Mouse (Mus musculus) kidney, embryonic 16.5 days (tissue): ENCODE measurements around the gene Kcnb1. TPM values are rescaled to one million over a fixed set of nuclear protein-coding genes. Genes with fewer than 3 reads are reported as not detected.

Experiments used
- ATAC-seq: fragments of 200-750 bp; cut with Nextera tagmentation; 2 replicates; pipeline ENCODE4 v1.8.0; 2017; ENCODE audit warnings: moderate TSS enrichment; ENCODE audit not compliant: low FRiP score, low TSS enrichment
- H3K27ac ChIP-seq: fragments of 300-500 bp; sonication (generic); 2 replicates; pipeline ENCODE4 v1.5.1; 2014; ENCODE audit warnings: low read length
- H3K27me3 ChIP-seq: fragments of 300-500 bp; sonication (generic); 2 replicates; pipeline ENCODE4 v1.6.1; 2014; ENCODE audit warnings: low read length, control low read depth, mixed read lengths; ENCODE audit not compliant: insufficient read depth
- H3K36me3 ChIP-seq: fragments of 300-500 bp; sonication (generic); 2 replicates; pipeline ENCODE4 v1.6.1; 2014; ENCODE audit warnings: low read length, control low read depth, mixed read lengths; ENCODE audit not compliant: insufficient read depth
- H3K4me1 ChIP-seq: fragments of 300-500 bp; sonication (generic); 2 replicates; pipeline ENCODE4 v1.6.1; 2014; ENCODE audit warnings: low read length, control low read depth, mixed read lengths; ENCODE audit not compliant: insufficient read depth
- H3K4me2 ChIP-seq: fragments of 300-500 bp; sonication (generic); replicated peaks from 2 replicates; pipeline ENCODE4 v1.6.1; 2014; ENCODE audit warnings: low read depth, low read length
- H3K4me3 ChIP-seq: fragments of 300-500 bp; sonication (generic); 2 replicates; pipeline ENCODE4 v1.5.1; 2014; ENCODE audit warnings: mild to moderate bottlenecking, low read length
- H3K9ac ChIP-seq: fragments of 300-500 bp; sonication (generic); replicated peaks from 2 replicates; pipeline ENCODE4 v1.6.1; 2014; ENCODE audit warnings: low read length
- H3K9me3 ChIP-seq: fragments of 300-500 bp; sonication (generic); 2 replicates; pipeline ENCODE4 v1.6.1; 2016; ENCODE audit warnings: low read length, control low read depth
- WGBS: fragments of 180-500 bp; shearing (Covaris S2); extraction: QIAGEN DNeasy Blood & Tissue Kit; methylation state at CpG from one replicate; pipeline ENCODE4 v1.1.7; 2014; 5-methylcytosine and 5-hydroxymethylcytosine counted together
- polyA plus RNA-seq: library from polyadenylated mRNA; unstranded; fragments of >200 nt; fragmentation: Nextera tagmentation; extraction: Ambion mirVana; gene quantifications from 2 replicates; pipeline ENCODE4 v1.2.1, GENCODE M21; 2015

The Kcnb1 gene
- polyA plus RNA-seq, 1 experiment from 2014 or later = 1.1 TPM

DNA sequence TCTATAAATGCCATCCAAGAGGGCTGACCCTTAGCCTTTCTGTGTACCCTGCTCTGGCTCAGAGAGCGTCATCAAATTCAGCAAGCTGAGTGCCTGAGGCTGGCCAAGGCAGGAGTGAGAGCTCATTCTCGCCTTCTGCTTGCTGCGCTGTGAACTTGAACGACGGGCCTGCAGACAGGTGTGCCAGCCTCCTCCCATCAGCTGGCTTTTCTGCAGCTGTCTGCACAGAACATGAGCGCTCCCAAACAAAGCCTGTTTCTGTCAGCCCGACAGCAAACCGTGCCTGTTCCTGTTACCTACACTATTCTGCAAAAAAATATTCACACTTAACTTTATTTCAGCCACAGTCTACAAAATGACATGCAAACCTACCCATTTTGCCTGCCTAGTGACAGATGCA is 80.4 kb downstream of the Kcnb1 start:
- Histone ChIP-seq H3K9me3 (no peaks in the 10 kb centered on the region), H3K27me3 (no peaks in the 10 kb centered on the region), H3K9ac (no peak overlapping the region), H3K4me2 (no peak overlapping the region), H3K4me3 (no peak overlapping the region), H3K27ac (no peak overlapping the region), H3K36me3 (no peaks in the 10 kb centered on the region; the same call in 1 of the 2 replicates), H3K4me1 (peaks cover 8% of the 10 kb centered on the region; the same call in 1 of the 2 replicates)
- 74% methylated on average over 8 of the region's 8 CpGs for WGBS
- ATAC-seq = no peak

DNA sequence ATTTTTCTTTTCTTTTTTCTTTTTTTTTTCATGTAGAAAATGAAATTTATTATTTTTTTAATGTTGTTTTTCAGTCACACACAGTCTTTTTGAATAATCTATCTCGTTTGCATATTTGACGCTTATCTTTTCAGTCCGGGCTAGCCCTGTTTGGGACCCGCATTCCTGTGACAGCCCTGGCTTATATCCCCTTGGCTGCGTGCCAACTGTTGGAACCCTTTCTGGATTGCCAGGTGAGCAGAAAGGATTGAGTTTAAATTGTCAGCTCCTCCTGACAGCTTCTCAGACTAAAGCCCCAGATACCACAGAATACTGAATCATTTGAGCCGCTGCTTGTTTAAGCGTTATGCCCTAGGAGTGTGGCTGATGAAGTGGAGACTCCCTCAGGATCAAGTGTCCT is 86.4 kb downstream of the Kcnb1 start:
- Histone ChIP-seq H3K9me3 (no peaks in the 10 kb centered on the region), H3K4me3 (no peak overlapping the region), H3K4me1 (no peaks in the 10 kb centered on the region), H3K27me3 (no peaks in the 10 kb centered on the region), H3K4me2 (no peak overlapping the region), H3K36me3 (no peaks in the 10 kb centered on the region; the same call in 1 of the 2 replicates), H3K27ac (no peak overlapping the region), H3K9ac (no peak overlapping the region)
- no peak for ATAC-seq
- 70% methylated on average over 7 of the region's 7 CpGs for WGBS

DNA sequence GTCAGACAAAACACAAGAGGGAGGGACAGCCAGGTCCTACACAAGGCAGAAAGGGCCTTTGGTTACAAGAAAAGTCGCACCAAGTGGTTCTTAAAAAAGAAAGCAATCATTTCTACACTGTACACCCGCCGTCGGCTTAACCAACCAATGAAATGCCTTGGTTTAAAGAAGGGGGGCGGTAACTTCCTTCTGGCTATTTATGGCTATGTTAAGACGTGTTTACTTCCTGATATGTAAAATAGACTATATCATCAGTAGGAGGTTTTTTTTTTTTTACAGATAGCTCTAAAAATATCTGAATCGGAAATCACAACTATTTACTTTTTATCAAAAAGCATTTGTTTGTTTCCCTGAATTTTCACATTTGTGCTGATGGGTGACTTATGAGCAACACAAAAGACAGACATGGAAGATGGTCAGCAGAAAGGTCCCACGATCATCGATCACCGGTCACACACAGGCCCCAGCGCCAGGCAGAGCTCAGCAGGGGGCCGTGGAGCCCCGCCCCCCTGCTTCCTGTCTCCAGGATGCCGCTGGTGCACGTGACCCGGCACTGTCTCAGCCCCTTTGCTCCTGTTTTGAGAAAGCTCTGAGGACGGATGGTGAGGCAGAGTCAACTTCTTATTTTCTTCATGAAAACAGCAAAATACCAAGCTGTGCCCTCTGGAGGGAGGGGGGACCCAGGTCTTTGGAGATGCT is 88.1 kb downstream of the Kcnb1 start:
- H3K27ac ChIP-seq = no peak overlapping the region
- WGBS = 66% methylated on average over 17 of the region's 17 CpGs
- no peak overlapping the region for H3K4me2 ChIP-seq
- no peaks in the 10 kb centered on the region; the same call in 1 of the 2 replicates for H3K36me3 ChIP-seq
- no peaks in the 10 kb centered on the region for H3K4me1 ChIP-seq
- no peak overlapping the region for H3K9ac ChIP-seq
- H3K4me3 ChIP-seq = no peak overlapping the region
- no peak for ATAC-seq
- no peaks in the 10 kb centered on the region for H3K27me3 ChIP-seq
- H3K9me3 ChIP-seq = no peaks in the 10 kb centered on the region

DNA sequence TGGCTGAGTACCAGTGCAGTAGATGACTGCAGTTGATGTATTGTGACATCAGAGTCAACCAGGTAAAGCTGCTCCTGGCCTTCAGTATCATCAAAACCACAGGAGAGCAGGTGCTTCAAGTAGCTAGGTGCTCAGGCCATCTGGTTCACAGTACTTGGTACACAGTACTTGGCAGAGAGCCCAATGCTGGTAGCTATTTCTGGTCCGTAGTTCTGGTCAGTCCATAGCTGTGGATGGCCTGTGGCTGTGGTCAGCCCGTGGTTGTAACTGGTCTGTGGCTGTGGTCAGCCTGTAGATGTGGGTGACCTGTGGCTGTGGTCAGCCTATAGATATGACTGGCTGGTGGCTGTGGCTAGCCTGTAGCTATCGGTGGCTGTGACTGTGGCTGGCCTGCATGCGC is 95.3 kb downstream of the Kcnb1 start:
- no peak overlapping the region for H3K27ac ChIP-seq
- H3K4me1 ChIP-seq = no peaks in the 10 kb centered on the region
- no peak for ATAC-seq
- no peaks in the 10 kb centered on the region for H3K36me3 ChIP-seq
- no peaks in the 10 kb centered on the region for H3K9me3 ChIP-seq
- 89% methylated on average over 4 of the region's 4 CpGs for WGBS
- no peaks in the 10 kb centered on the region for H3K27me3 ChIP-seq
- no peak overlapping the region for H3K4me2 ChIP-seq
- no peak overlapping the region for H3K9ac ChIP-seq
- H3K4me3 ChIP-seq = no peak overlapping the region

DNA sequence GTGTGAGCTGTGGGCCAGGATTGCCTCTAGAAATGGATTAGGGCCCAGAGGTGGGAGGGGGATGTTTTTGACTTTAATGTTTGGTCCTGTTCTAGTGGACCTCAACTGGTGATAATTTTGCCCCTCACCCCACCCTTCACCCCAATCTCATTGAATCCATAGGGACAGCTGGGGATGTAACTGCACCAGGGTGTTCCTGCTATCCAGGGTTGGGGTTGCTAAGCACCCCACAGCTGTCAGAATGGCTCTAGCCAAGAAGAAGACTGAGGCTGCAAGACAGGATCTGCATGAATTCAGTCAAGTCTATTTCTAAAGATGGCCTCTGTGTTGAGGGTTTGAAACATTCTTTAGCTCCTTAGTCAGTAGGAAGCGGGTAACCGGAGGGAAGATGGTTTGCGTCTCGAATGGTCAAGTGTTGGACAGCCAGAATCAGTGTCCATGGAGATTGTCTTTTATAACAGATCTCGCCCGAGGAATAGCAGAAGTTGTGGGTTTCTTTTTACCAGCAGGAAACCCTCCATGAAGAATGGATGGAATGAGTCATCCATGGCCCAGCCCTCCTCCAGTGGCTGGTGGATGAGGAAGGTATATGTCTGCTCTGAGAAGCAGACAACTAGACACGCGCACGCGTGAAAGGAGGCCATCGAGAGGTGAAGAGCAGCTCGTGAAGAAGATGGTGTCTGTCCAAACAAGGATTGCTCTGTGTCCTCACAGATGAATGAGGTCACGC is 96.6 kb downstream of the Kcnb1 start:
- ATAC-seq = no peak
- Histone ChIP-seq H3K36me3 (no peaks in the 10 kb centered on the region), H3K4me3 (no peak overlapping the region), H3K4me1 (no peaks in the 10 kb centered on the region), H3K9me3 (no peaks in the 10 kb centered on the region), H3K27me3 (no peaks in the 10 kb centered on the region), H3K4me2 (no peak overlapping the region), H3K9ac (no peak overlapping the region), H3K27ac (no peak overlapping the region)
- WGBS = 91% methylated on average over 13 of the region's 13 CpGs

DNA sequence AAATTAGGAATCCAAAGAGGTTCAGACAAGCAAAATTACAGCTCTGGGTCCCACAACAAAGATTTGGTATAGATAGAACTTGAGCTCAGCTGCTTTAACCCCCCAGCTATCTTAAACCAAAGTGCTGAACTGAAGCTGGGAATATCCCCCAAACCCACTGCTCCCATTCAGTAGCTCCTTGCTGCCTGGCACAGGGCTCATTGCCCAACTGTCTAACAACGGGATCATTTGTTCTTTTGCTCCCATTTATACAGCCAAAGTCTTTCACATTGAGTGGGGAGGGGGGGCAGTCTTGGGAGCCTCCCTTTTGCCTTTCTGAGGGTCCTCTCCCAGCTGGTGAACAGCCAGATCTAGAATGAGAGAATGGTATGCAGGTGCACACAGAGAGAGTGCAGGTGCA is 99.7 kb downstream of the Kcnb1 start:
- no peaks in the 10 kb centered on the region for H3K9me3 ChIP-seq

DNA sequence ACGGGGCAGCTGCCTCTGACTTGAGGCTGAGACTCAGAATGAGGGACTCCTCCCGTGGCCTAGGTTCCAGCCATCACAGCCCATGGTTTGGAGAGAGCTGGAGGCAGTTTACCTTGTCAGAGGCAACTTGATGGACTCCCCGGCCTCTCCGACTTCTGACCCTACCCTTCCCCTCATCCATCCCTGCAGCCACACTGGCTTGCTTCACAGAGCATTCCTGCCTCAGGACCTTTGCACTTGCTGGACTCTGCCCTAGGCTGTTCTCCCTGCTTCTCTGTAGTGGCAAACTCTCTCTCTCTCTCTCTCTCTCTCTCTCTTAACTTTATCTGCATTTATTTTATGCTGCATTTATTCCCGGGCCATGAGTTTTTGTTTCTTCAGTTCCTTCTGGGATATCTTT is 103.1 kb downstream of the Kcnb1 start:
- Histone ChIP-seq H3K36me3 (no peaks in the 10 kb centered on the region), H3K27ac (no peak overlapping the region), H3K27me3 (no peaks in the 10 kb centered on the region), H3K9ac (no peak overlapping the region), H3K4me2 (no peak overlapping the region), H3K4me3 (no peak overlapping the region), H3K4me1 (peaks cover 5% of the 10 kb centered on the region), H3K9me3 (no peaks in the 10 kb centered on the region)
- no peak for ATAC-seq
- 77% methylated on average over 5 of the region's 5 CpGs for WGBS

More for the DNA sequence above, 99.7 kb downstream of the Kcnb1 start:
- H3K27ac ChIP-seq = no peak overlapping the region
- H3K4me1 ChIP-seq = no peaks in the 10 kb centered on the region
- H3K4me3 ChIP-seq = no peak overlapping the region
- no peak overlapping the region for H3K4me2 ChIP-seq
- no peak overlapping the region for H3K9ac ChIP-seq
- no peak for ATAC-seq
- H3K36me3 ChIP-seq = no peaks in the 10 kb centered on the region
- H3K27me3 ChIP-seq = no peaks in the 10 kb centered on the region
- WGBS = 78% methylated on average over 1 of the region's 1 CpGs

DNA sequence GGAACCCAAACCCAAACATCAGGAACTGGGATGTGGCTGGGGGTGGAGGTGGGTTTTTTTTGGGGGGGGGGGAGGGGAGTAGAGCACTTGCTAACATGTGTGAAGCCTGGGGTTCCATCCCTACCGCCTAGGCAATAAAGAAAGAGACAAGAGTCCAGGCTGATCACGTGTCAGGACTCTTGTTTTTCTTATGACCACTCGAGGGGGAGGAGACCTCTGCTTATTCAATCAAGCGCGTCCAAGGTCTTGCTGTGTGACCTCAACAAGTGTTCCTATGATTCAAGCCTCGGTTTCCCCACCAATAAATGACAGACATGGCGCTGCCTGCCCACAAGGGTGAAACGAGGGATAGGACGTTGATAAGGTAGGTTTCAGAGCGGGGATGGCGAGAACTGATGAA is 103.9 kb downstream of the Kcnb1 start:
- 40% methylated on average over 11 of the region's 11 CpGs for WGBS
- ATAC-seq = no peak
- Histone ChIP-seq H3K4me1 (peaks cover 11% of the 10 kb centered on the region), H3K27me3 (no peaks in the 10 kb centered on the region), H3K36me3 (no peaks in the 10 kb centered on the region), H3K9ac (no peak overlapping the region), H3K9me3 (no peaks in the 10 kb centered on the region), H3K4me3 (no peak overlapping the region), H3K27ac (no peak overlapping the region), H3K4me2 (no peak overlapping the region)

DNA sequence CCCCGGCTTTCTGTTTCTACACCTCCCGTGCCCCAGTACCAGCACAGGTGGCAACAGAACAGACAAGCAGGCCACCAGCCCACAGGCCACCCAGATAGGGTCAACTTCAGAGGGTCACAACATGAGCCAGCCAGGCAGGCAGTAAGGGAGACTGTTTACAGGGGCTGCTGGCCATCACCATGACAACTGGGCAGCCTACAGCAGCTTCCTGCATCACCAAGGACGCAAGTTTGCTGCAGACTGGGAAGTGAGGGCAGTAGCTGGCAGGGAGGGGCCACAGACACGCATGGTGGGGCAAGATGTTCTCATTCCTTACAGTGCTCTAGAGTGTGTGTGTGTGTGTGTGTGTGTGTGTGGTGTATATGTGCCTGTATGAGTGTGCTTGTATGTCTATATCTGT is 108.3 kb downstream of the Kcnb1 start:
- Histone ChIP-seq H3K4me1 (peaks cover 25% of the 10 kb centered on the region), H3K9ac (no peak overlapping the region), H3K4me2 (no peak overlapping the region), H3K36me3 (no peaks in the 10 kb centered on the region), H3K27me3 (no peaks in the 10 kb centered on the region), H3K27ac (no peak overlapping the region), H3K4me3 (no peak overlapping the region), H3K9me3 (no peaks in the 10 kb centered on the region)
- WGBS = 7% methylated on average over 4 of the region's 4 CpGs
- peak; percentile 85 for ATAC-seq

DNA sequence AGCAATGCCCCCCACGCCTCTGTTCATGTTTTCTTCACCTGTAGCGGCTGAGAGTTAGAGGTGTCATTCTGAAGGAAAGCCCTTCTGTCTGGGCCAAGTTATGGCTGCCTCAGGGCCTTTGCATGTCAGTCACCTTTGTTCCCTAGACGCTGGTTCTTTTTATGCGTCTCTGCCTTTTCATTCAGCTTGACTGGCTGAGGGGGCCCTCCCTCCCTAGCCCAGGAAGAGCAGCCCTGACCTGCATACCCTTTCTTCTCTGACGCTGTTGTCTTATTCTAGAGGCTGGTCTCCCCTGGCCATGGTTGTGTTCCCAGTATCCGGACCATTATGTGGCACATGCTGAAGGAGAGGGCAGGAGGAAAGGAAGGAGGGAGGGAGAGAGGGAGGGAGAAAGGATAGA is 108.8 kb downstream of the Kcnb1 start:
- H3K4me1 ChIP-seq = peaks cover 25% of the 10 kb centered on the region
- no peak overlapping the region for H3K4me2 ChIP-seq
- H3K27me3 ChIP-seq = no peaks in the 10 kb centered on the region
- ATAC-seq = no peak
- 0 out of 2 replicates have a peak overlapping the region, but pooled peaks have one; percentile 10 for H3K27ac ChIP-seq
- no peak overlapping the region for H3K4me3 ChIP-seq
- H3K9me3 ChIP-seq = no peaks in the 10 kb centered on the region
- no peak overlapping the region for H3K9ac ChIP-seq
- no peaks in the 10 kb centered on the region for H3K36me3 ChIP-seq
- WGBS = 45% methylated on average over 6 of the region's 6 CpGs
